Mouse (Mus musculus) spleen, embryonic (tissue): ENCODE data around the gene Gm11037.

Source experiments
- CTCF ChIA-PET: fragments of 350-600 bp; sonication (Branson Sonifier 250); formaldehyde crosslinking; loops from one replicate; lab custom pipeline; 2022; lab: Charles Lee

Gm11037 gene

GRCm38 (mm10) chr2:131128211-131128610, 5.1 kb upstream of the Gm11037 start:
- CTCF ChIA-PET: no interaction called here

- CTCF ChIA-PET: no interaction called here
Measured at GRCm38 (mm10) chr2:131128636-131129157, 4.6 kb upstream of the Gm11037 start.

GRCm38 (mm10) chr2:131129836-131130235, 3.5 kb upstream of the Gm11037 start:
- CTCF ChIA-PET: no interaction called here

- CTCF ChIA-PET: no interaction called here
Measured at GRCm38 (mm10) chr2:131130849-131131248, 2.4 kb upstream of the Gm11037 start.

GRCm38 (mm10) chr2:131132111-131132888, 997 bp upstream of the Gm11037 start:
- CTCF ChIA-PET: no interaction called here

- CTCF ChIA-PET: no interaction called here
Measured at GRCm38 (mm10) chr2:131134381-131134780, 1.1 kb downstream of the Gm11037 start.

GRCm38 (mm10) chr2:131134826-131135400, 1.6 kb downstream of the Gm11037 start:
- CTCF ChIA-PET: no interaction called here

GRCm38 (mm10) chr2:131135521-131136139, 2.3 kb downstream of the Gm11037 start:
- CTCF ChIA-PET: no interaction called here

- CTCF ChIA-PET: no interaction called here
Measured at GRCm38 (mm10) chr2:131138296-131138695, 5.0 kb downstream of the Gm11037 start.

- CTCF ChIA-PET: no interaction called here
Measured at GRCm38 (mm10) chr2:131138760-131139159, 5.5 kb downstream of the Gm11037 start.

- CTCF ChIA-PET: interaction anchor here (0.5 kb wide), 1 partner anchor 498 kb away, joined by 3 read pairs; no protein-coding TSS in a partner anchor
Measured at GRCm38 (mm10) chr2:131139287-131139686, 6.0 kb downstream of the Gm11037 start.

- CTCF ChIA-PET: interaction anchor here (0.5 kb wide), 1 partner anchor 498 kb away, joined by 3 read pairs; no protein-coding TSS in a partner anchor
Measured at GRCm38 (mm10) chr2:131139886-131140532, 6.7 kb downstream of the Gm11037 start.

GRCm38 (mm10) chr2:131140533-131140905, 7.2 kb downstream of the Gm11037 start:
- CTCF ChIA-PET: no interaction called here

GRCm38 (mm10) chr2:131141336-131141986, 8.2 kb downstream of the Gm11037 start:
- CTCF ChIA-PET: no interaction called here

GRCm38 (mm10) chr2:131142592-131142991, 9.3 kb downstream of the Gm11037 start:
- CTCF ChIA-PET: no interaction called here

- CTCF ChIA-PET: no interaction called here
Measured at GRCm38 (mm10) chr2:131143007-131143780, 9.9 kb downstream of the Gm11037 start.

- CTCF ChIA-PET: no interaction called here
Measured at GRCm38 (mm10) chr2:131145121-131145520, 11.8 kb downstream of the Gm11037 start.

GRCm38 (mm10) chr2:131145536-131145935, 12.2 kb downstream of the Gm11037 start:
- CTCF ChIA-PET: no interaction called here

- CTCF ChIA-PET: no interaction called here
Measured at GRCm38 (mm10) chr2:131146193-131147042, 13.1 kb downstream of the Gm11037 start.

- CTCF ChIA-PET: no interaction called here
Measured at GRCm38 (mm10) chr2:131147043-131147365, 13.7 kb downstream of the Gm11037 start.
